Mouse (Mus musculus) retina, postnatal 7 days (tissue): ENCODE results near the gene Gm3072.
"Not testable (repeated sequence)": the region's sequence is repeated elsewhere in the genome, so short reads cannot be mapped to it uniquely, and the experiment has no call there.

Experiments used
- DNase-seq: peaks from one replicate; pipeline ENCODE4 v3.0.0-alpha.2; 2012; ENCODE audit warnings: low read depth, low spot score

The Gm3072 gene

DNA sequence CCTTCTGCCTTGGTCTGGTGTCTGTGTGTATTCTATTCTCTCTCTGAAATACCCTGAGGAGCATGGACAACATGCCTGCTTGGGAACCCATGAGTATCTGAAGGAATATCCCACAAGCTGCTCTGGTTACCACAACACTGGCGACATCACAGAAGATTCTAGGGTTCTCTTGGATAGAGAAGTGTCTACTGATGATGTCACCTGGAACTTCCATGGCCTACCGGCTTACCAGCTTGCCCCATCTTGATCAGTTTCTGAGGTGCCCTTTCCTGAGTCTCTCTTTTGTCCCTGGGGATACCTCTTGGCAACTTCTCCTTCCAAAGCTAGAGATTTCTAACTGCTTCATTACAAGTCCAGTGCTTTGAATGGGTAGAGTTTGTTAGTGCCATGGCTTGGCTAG lies at the start of gene Gm3072:
Gene Gm3072, minus strand, starts transcription at position 101 of the 400 bp plus-strand sequence.
- not testable (repeated sequence) for DNase-seq

DNA sequence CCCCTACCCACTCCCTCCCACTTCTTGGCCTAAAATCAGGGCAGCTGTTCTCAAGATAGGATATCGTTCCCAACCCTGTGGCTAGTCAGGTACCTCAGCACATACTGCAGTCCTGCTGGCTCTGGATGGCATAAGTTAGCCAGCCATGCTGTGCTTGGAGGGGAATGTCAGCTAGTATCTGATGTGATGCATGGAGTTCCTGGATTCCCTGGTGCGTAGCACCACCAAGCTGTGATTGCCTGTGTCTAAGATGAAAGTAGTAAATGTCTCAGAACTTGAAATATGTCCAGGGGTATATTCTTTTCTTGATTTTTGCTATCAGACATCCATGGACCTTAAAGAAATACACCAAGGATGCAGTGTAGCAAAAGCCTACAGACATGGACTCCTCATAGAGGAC lies 23.8 kb upstream of the Gm3072 start:
- not testable (repeated sequence) for DNase-seq

- not testable (repeated sequence) for DNase-seq
Observed at GRCm38 (mm10) chr14:41646387-41646786, 22.0 kb upstream of the Gm3072 start, which contains the start of gene Gm3676. Gene Gm3676, minus strand, starts transcription at chr14:41646487.

- not testable (repeated sequence) for DNase-seq
Observed at GRCm38 (mm10) chr14:41630144-41630543, 5.7 kb upstream of the Gm3072 start.

DNA sequence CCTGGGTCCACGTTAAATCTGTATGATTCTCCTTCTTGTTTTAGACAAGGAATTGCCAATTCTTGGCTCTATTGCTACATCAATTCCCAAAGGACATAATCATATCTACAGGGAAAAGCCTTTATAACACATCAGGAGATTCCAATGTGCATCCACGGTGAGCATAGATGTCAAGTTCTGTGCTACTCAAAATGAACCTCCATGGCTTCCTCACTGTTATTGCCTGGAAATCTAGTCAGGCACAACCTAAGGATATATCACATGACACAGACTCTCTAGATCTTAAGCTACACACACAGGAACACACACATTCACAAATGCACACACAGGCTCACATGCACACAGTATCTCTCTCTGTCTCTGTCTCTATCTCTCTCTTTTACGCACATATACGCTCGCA lies 1.9 kb downstream of the Gm3072 start:
- DNase-seq: not testable (repeated sequence)

DNA sequence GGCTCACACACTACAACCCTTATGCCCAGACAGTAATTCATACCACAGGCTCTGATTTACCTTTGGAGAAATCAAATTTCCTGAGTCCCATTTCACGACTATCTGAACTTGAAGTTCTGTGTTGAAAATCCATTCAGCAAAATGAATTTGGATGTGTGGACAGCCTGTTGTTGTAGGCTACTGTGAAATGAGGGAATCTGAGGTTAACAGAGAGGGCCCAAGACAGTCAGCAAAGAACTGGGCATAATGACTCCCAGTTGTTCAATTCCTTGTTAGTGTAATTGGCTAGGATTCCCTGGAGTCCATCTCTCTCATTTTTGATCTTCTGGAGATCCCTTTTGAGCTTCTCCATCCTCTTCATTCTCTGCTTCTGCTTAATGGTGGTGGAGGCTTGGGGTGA lies 13.7 kb downstream of the Gm3072 start:
- not testable (repeated sequence) for DNase-seq

GRCm38 (mm10) chr14:41600935-41601334 lies 23.5 kb downstream of the Gm3072 start:
- DNase-seq: not testable (repeated sequence)

DNA sequence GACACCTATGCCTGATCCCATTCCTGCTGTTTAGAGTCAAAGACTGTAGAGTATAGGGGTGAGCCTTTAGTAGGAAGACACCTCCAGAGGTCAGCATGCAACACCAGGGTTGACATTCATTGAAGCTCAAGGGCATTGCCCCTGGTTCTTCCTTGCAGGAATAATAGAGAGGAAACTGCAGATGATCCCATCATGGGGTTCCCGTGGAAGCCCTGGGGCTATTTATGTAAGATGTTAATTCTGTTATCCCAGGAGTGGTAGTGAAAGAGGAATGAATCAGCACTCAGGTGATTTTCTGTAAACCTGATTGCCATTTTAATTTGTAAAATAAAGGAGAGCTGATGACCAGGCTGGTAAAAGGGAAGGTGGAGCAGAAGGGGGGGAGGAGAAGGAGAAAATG lies 38.1 kb downstream of the Gm3072 start:
- not testable (repeated sequence) for DNase-seq

DNA sequence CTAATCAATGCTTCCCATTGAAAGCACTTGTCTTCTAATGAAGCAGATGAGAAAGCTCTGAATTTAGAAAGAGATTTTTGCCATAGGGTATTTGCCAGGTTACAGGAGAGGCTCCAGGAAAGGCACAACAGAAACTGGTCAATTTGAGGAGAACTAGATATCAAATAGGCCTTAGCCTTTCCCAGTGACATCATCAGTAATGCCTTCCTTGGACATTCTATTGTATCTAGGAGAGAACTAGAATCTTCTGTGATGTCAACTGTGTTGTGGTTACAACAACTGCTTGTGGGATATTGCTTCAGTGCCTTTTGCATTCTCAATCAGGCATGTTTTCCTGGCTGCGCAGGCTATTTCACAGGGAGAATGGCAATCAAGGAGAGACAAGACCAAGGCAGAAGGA lies 51.5 kb downstream of the Gm3072 start, which contains the start of gene 1700049E17Rik2:
Gene 1700049E17Rik2, plus strand, starts transcription at position 301 of the 400 bp plus-strand sequence.
- DNase-seq: not testable (repeated sequence)
